Mouse (Mus musculus): Measurements from ENCODE around the gene Dnajc9. TPM values are rescaled to one million over a fixed set of nuclear protein-coding genes. Genes with fewer than 3 reads are reported as not detected.

The Dnajc9 gene
- polyA plus RNA-seq, 1 experiment from 2014 or later, result 245 TPM

- ATAC-seq (ENCODE audit: insufficient read depth, low FRiP score, low TSS enrichment), result no peak
- Histone ChIP-seq H3K36me3 (ENCODE audit: control insufficient read depth, insufficient read depth, low read length) (no peaks in the 10 kb centered on the region), H3K27ac (ENCODE audit: low read depth, low read length) (no peak overlapping the region), H3K9ac (ENCODE audit: low read length) (no peak overlapping the region), H3K4me3 (ENCODE audit: low read depth, low read length) (no peak overlapping the region), H3K27me3 (ENCODE audit: control insufficient read depth, insufficient read depth, low read length) (no peaks in the 10 kb centered on the region), H3K9me3 (ENCODE audit: control insufficient read depth, low read length) (no peaks in the 10 kb centered on the region), H3K4me1 (ENCODE audit: control insufficient read depth, insufficient read depth, low read length) (no peaks in the 10 kb centered on the region), H3K4me2 (ENCODE audit: low read depth) (no peak overlapping the region)
- DNase-seq (ENCODE audit: low spot score), result no peak
- 90% methylated on average over 4 of the region's 4 CpGs for WGBS
Measured at GRCm38 (mm10) chr14:20377112-20377521, 11.6 kb downstream of the Dnajc9 start.

GRCm38 (mm10) chr14:20371854-20372253 lies 16.9 kb downstream of the Dnajc9 start:
- no peak overlapping the region for H3K4me2 ChIP-seq (ENCODE audit: low read depth)
- H3K4me1 ChIP-seq (ENCODE audit: control insufficient read depth, insufficient read depth, low read length), result no peaks in the 10 kb centered on the region
- no peak overlapping the region for H3K27ac ChIP-seq (ENCODE audit: low read depth, low read length)
- H3K4me3 ChIP-seq (ENCODE audit: low read depth, low read length), result no peak overlapping the region
- WGBS, result 95% methylated on average over 1 of the region's 1 CpGs
- no peak overlapping the region for H3K9ac ChIP-seq (ENCODE audit: low read length)
- ATAC-seq (ENCODE audit: insufficient read depth, low FRiP score, low TSS enrichment) (no peak), DNase-seq (ENCODE audit: low spot score) (no peak)
- no peaks in the 10 kb centered on the region for H3K9me3 ChIP-seq (ENCODE audit: control insufficient read depth, low read length)
- no peaks in the 10 kb centered on the region for H3K27me3 ChIP-seq (ENCODE audit: control insufficient read depth, insufficient read depth, low read length)
- no peaks in the 10 kb centered on the region for H3K36me3 ChIP-seq (ENCODE audit: control insufficient read depth, insufficient read depth, low read length)

GRCm38 (mm10) chr14:20370798-20371197 lies 17.9 kb downstream of the Dnajc9 start:
- no peaks in the 10 kb centered on the region for H3K36me3 ChIP-seq (ENCODE audit: control insufficient read depth, insufficient read depth, low read length)
- H3K27ac ChIP-seq (ENCODE audit: low read depth, low read length), result no peak overlapping the region
- H3K9ac ChIP-seq (ENCODE audit: low read length), result no peak overlapping the region
- no peak overlapping the region for H3K4me2 ChIP-seq (ENCODE audit: low read depth)
- WGBS, result 84% methylated on average over 7 of the region's 7 CpGs
- H3K4me3 ChIP-seq (ENCODE audit: low read depth, low read length), result no peak overlapping the region
- no peaks in the 10 kb centered on the region for H3K4me1 ChIP-seq (ENCODE audit: control insufficient read depth, insufficient read depth, low read length)
- no peaks in the 10 kb centered on the region for H3K9me3 ChIP-seq (ENCODE audit: control insufficient read depth, low read length)
- ATAC-seq (ENCODE audit: insufficient read depth, low FRiP score, low TSS enrichment), result no peak
- no peaks in the 10 kb centered on the region for H3K27me3 ChIP-seq (ENCODE audit: control insufficient read depth, insufficient read depth, low read length)
- no peak for DNase-seq (ENCODE audit: low spot score)

- no peak for ATAC-seq (ENCODE audit: insufficient read depth, low FRiP score, low TSS enrichment)
- Histone ChIP-seq H3K36me3 (ENCODE audit: control insufficient read depth, insufficient read depth, low read length) (peaks cover 2% of the 10 kb centered on the region; the same call in 1 of the 2 replicates), H3K4me2 (ENCODE audit: low read depth) (no peak overlapping the region), H3K27me3 (ENCODE audit: control insufficient read depth, insufficient read depth, low read length) (no peaks in the 10 kb centered on the region), H3K9ac (ENCODE audit: low read length) (no peak overlapping the region), H3K4me1 (ENCODE audit: control insufficient read depth, insufficient read depth, low read length) (no peaks in the 10 kb centered on the region), H3K4me3 (ENCODE audit: low read depth, low read length) (no peak overlapping the region), H3K9me3 (ENCODE audit: control insufficient read depth, low read length) (no peaks in the 10 kb centered on the region), H3K27ac (ENCODE audit: low read depth, low read length) (no peak overlapping the region)
- no peak for DNase-seq (ENCODE audit: low spot score)
- WGBS, result 89% methylated on average over 3 of the region's 3 CpGs
Measured at GRCm38 (mm10) chr14:20368271-20368670, 20.4 kb downstream of the Dnajc9 start.

GRCm38 (mm10) chr14:20363230-20363629 lies 25.5 kb downstream of the Dnajc9 start:
- Histone ChIP-seq H3K36me3 (ENCODE audit: control insufficient read depth, insufficient read depth, low read length) (peaks cover 5% of the 10 kb centered on the region), H3K27me3 (ENCODE audit: control insufficient read depth, insufficient read depth, low read length) (no peaks in the 10 kb centered on the region), H3K4me1 (ENCODE audit: control insufficient read depth, insufficient read depth, low read length) (no peaks in the 10 kb centered on the region), H3K9ac (ENCODE audit: low read length) (no peak overlapping the region), H3K4me3 (ENCODE audit: low read depth, low read length) (no peak overlapping the region), H3K27ac (ENCODE audit: low read depth, low read length) (no peak overlapping the region), H3K9me3 (ENCODE audit: control insufficient read depth, low read length) (no peaks in the 10 kb centered on the region), H3K4me2 (ENCODE audit: low read depth) (no peak overlapping the region)
- DNase-seq (ENCODE audit: low spot score) (no peak), ATAC-seq (ENCODE audit: insufficient read depth, low FRiP score, low TSS enrichment) (no peak)
- 93% methylated on average over 4 of the region's 4 CpGs for WGBS

- Histone ChIP-seq H3K4me2 (ENCODE audit: low read depth) (peak within 1 kb of the TSS; percentile 76), H3K9me3 (ENCODE audit: control insufficient read depth, low read length) (no peaks in the 10 kb centered on the region), H3K36me3 (ENCODE audit: control insufficient read depth, insufficient read depth, low read length) (peaks cover 5% of the 10 kb centered on the region; the same call in 1 of the 2 replicates), H3K4me1 (ENCODE audit: control insufficient read depth, insufficient read depth, low read length) (peaks cover 2% of the 10 kb centered on the region; the same call in 1 of the 2 replicates), H3K4me3 (ENCODE audit: low read depth, low read length) (peak within 1 kb of the TSS; percentile 84), H3K27me3 (ENCODE audit: control insufficient read depth, insufficient read depth, low read length) (no peaks in the 10 kb centered on the region), H3K9ac (ENCODE audit: low read length) (peak within 1 kb of the TSS; percentile 95), H3K27ac (ENCODE audit: low read depth, low read length) (peak within 1 kb of the TSS; percentile 86)
- DNase-seq (ENCODE audit: low spot score) (peak; percentile 95), ATAC-seq (ENCODE audit: insufficient read depth, low FRiP score, low TSS enrichment) (peak; percentile 97)
- under 1% methylated on average over 40 of the region's 42 CpGs for WGBS
Measured at GRCm38 (mm10) chr14:20347991-20348541, 40.6 kb downstream of the Dnajc9 start, which contains the start of the genes Ecd and Fam149b. Gene Ecd, minus strand, starts transcription at chr14:20348121. Gene Fam149b, plus strand, starts transcription at chr14:20348162.

- no peaks in the 10 kb centered on the region for H3K9me3 ChIP-seq (ENCODE audit: control insufficient read depth, low read length)
- peaks cover 5% of the 10 kb centered on the region; the same call in 1 of the 2 replicates for H3K36me3 ChIP-seq (ENCODE audit: control insufficient read depth, insufficient read depth, low read length)
- H3K4me1 ChIP-seq (ENCODE audit: control insufficient read depth, insufficient read depth, low read length), result peaks cover 2% of the 10 kb centered on the region; the same call in 1 of the 2 replicates
- no peak for DNase-seq (ENCODE audit: low spot score)
- H3K27me3 ChIP-seq (ENCODE audit: control insufficient read depth, insufficient read depth, low read length), result no peaks in the 10 kb centered on the region
- no peak overlapping the region for H3K27ac ChIP-seq (ENCODE audit: low read depth, low read length)
- peak overlapping the region; percentile 84 for H3K4me3 ChIP-seq (ENCODE audit: low read depth, low read length)
- H3K9ac ChIP-seq (ENCODE audit: low read length), result peak overlapping the region; percentile 95
- peak overlapping the region; percentile 76 for H3K4me2 ChIP-seq (ENCODE audit: low read depth)
- 6% methylated on average over 15 of the region's 15 CpGs for WGBS
- ATAC-seq (ENCODE audit: insufficient read depth, low FRiP score, low TSS enrichment), result peak; percentile 27
Measured at GRCm38 (mm10) chr14:20347441-20347990, 41.2 kb downstream of the Dnajc9 start.

- Histone ChIP-seq H3K9ac (ENCODE audit: low read length) (no peak overlapping the region), H3K4me3 (ENCODE audit: low read depth, low read length) (no peak overlapping the region), H3K36me3 (ENCODE audit: control insufficient read depth, insufficient read depth, low read length) (peaks cover 5% of the 10 kb centered on the region; the same call in 1 of the 2 replicates), H3K27ac (ENCODE audit: low read depth, low read length) (no peak overlapping the region), H3K27me3 (ENCODE audit: control insufficient read depth, insufficient read depth, low read length) (no peaks in the 10 kb centered on the region), H3K9me3 (ENCODE audit: control insufficient read depth, low read length) (no peaks in the 10 kb centered on the region), H3K4me1 (ENCODE audit: control insufficient read depth, insufficient read depth, low read length) (peaks cover 2% of the 10 kb centered on the region; the same call in 1 of the 2 replicates), H3K4me2 (ENCODE audit: low read depth) (no peak overlapping the region; the same call in 1 of the 2 replicates)
- WGBS, result 89% methylated on average over 9 of the region's 9 CpGs
- ATAC-seq (ENCODE audit: insufficient read depth, low FRiP score, low TSS enrichment) (no peak), DNase-seq (ENCODE audit: low spot score) (no peak)
Measured at GRCm38 (mm10) chr14:20345885-20346284, 42.8 kb downstream of the Dnajc9 start.

- H3K27me3 ChIP-seq (ENCODE audit: control insufficient read depth, insufficient read depth, low read length), result no peaks in the 10 kb centered on the region
- H3K9me3 ChIP-seq (ENCODE audit: control insufficient read depth, low read length), result no peaks in the 10 kb centered on the region; the same call in 1 of the 2 replicates
- H3K4me1 ChIP-seq (ENCODE audit: control insufficient read depth, insufficient read depth, low read length), result no peaks in the 10 kb centered on the region
- 85% methylated on average over 7 of the region's 7 CpGs for WGBS
- no peak overlapping the region for H3K9ac ChIP-seq (ENCODE audit: low read length)
- H3K27ac ChIP-seq (ENCODE audit: low read depth, low read length), result no peak overlapping the region
- H3K4me3 ChIP-seq (ENCODE audit: low read depth, low read length), result no peak overlapping the region
- DNase-seq (ENCODE audit: low spot score) (no peak), ATAC-seq (ENCODE audit: insufficient read depth, low FRiP score, low TSS enrichment) (no peak)
- peaks cover 14% of the 10 kb centered on the region for H3K36me3 ChIP-seq (ENCODE audit: control insufficient read depth, insufficient read depth, low read length)
- H3K4me2 ChIP-seq (ENCODE audit: low read depth), result no peak overlapping the region
Measured at GRCm38 (mm10) chr14:20340866-20341265, 47.8 kb downstream of the Dnajc9 start.

Data from neural tube, embryonic 11.5 days (tissue).